Mouse (Mus musculus) forebrain, embryonic 15.5 days (tissue): ENCODE measurements around the gene Tor3a. TPM values are rescaled to one million over a fixed set of nuclear protein-coding genes. Genes with fewer than 3 reads are reported as not detected.
A peak's percentile ranks its signal among the peaks of the same experiment; 100 is the strongest.
"Not testable (repeated sequence)": the region's sequence is repeated elsewhere in the genome, so short reads cannot be mapped to it uniquely, and the experiment has no call there.

ENCODE experiments used
- ATAC-seq: fragments of 200-750 bp; cut with Nextera tagmentation; replicated peaks from 2 replicates; pipeline ENCODE4 v1.8.0; 2017; ENCODE audit warnings: mild to moderate bottlenecking, moderate TSS enrichment, moderate library complexity
- H3K27ac ChIP-seq: fragments of 300-500 bp; sonication (generic); replicated peaks from 2 replicates; pipeline ENCODE4 v1.5.1; 2015; ENCODE audit warnings: mild to moderate bottlenecking, inconsistent platforms
- H3K27me3 ChIP-seq: fragments of 300-500 bp; sonication (generic); 2 replicates; pipeline ENCODE4 v1.6.1; 2015; ENCODE audit warnings: inconsistent platforms
- H3K36me3 ChIP-seq: fragments of 300-500 bp; sonication (generic); 2 replicates; pipeline ENCODE4 v1.6.1; 2015; ENCODE audit warnings: mild to moderate bottlenecking, inconsistent platforms
- H3K4me1 ChIP-seq: fragments of 300-500 bp; sonication (generic); 2 replicates; pipeline ENCODE4 v1.6.1; 2015; ENCODE audit warnings: inconsistent platforms
- H3K4me2 ChIP-seq: fragments of 300-500 bp; sonication (generic); replicated peaks from 2 replicates; pipeline ENCODE4 v1.6.1; 2015; ENCODE audit warnings: mild to moderate bottlenecking, inconsistent platforms
- H3K4me3 ChIP-seq: fragments of 300-500 bp; sonication (generic); 2 replicates; pipeline ENCODE4 v1.5.1; 2015; ENCODE audit warnings: mild to moderate bottlenecking, inconsistent platforms
- H3K9ac ChIP-seq: fragments of 300-500 bp; sonication (generic); replicated peaks from 2 replicates; pipeline ENCODE4 v1.6.1; 2015; ENCODE audit warnings: mild to moderate bottlenecking, inconsistent platforms
- H3K9me3 ChIP-seq: fragments of 300-500 bp; sonication (generic); 2 replicates; pipeline ENCODE4 v1.6.1; 2016; ENCODE audit warnings: inconsistent platforms
- WGBS: fragments of 180-500 bp; shearing (Covaris S2); methylation state at CpG from one replicate; pipeline ENCODE4 v1.1.7; 2015; ENCODE audit warnings: mixed read lengths; 5-methylcytosine and 5-hydroxymethylcytosine counted together
- polyA plus RNA-seq: library from polyadenylated mRNA; unstranded; fragments of >200 nt; fragmentation: Nextera tagmentation; extraction: Ambion mirVana; gene quantifications from 2 replicates; pipeline ENCODE4 v1.2.1, GENCODE M21; 2015

Gene Tor3a
- polyA plus RNA-seq, 1 experiment from 2014 or later: 4.0 TPM

GRCm38 (mm10) chr1:156667141-156667926 is 6.8 kb downstream of the Tor3a start:
- ATAC-seq: no peak
- Histone ChIP-seq H3K4me1 (no peaks in the 10 kb centered on the region), H3K36me3 (no peaks in the 10 kb centered on the region), H3K4me2 (no peak overlapping the region), H3K9me3 (no peaks in the 10 kb centered on the region), H3K27ac (no peak overlapping the region), H3K4me3 (no peak overlapping the region), H3K27me3 (no peaks in the 10 kb centered on the region), H3K9ac (no peak overlapping the region)
- WGBS: 89% methylated on average over 23 of the region's 23 CpGs

- H3K27ac ChIP-seq: no peak overlapping the region
- no peak overlapping the region for H3K4me2 ChIP-seq
- H3K4me1 ChIP-seq: no peaks in the 10 kb centered on the region
- no peaks in the 10 kb centered on the region for H3K9me3 ChIP-seq
- WGBS: 90% methylated on average over 8 of the region's 8 CpGs
- H3K27me3 ChIP-seq: no peaks in the 10 kb centered on the region
- H3K36me3 ChIP-seq: peaks cover 4% of the 10 kb centered on the region; the same call in 1 of the 2 replicates
- no peak for ATAC-seq
- no peak overlapping the region for H3K9ac ChIP-seq
- no peak overlapping the region for H3K4me3 ChIP-seq
These were observed 8.4 kb downstream of the Tor3a start for GRCm38 (mm10) chr1:156665777-156666176.

DNA sequence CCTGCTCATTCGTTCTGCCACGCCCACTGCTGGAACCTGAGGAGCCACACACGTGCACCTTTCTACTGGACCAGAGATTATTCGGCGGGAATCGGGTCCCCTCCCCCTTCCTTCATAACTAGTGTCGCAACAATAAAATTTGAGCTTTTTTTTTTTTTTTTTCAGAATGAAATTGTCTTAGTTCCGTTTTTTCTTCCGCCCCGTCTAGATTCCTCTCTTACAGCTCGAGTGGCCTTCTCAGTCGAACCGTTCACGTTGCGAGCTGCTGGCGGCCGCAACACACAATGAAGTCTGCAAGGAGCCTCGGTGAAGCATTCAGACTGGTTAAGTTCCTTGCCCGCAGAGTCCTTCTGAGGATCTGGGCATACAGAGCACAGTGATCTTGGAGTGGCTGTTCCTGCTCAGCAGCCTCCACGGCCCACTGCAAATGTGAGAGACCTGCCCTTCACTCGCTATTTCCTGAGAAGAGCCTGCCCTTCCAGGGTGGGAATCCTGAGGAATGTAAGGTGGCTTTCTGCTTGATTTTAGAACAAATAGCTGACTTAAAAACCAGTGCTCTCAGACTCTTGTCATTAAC is 13.4 kb downstream of the Tor3a start:
- not testable (repeated sequence) for H3K36me3 ChIP-seq, H3K9ac ChIP-seq, H3K27me3 ChIP-seq, H3K4me3 ChIP-seq, ATAC-seq, H3K4me2 ChIP-seq, H3K9me3 ChIP-seq, H3K4me1 ChIP-seq, H3K27ac ChIP-seq
- 70% methylated on average over 21 of the region's 21 CpGs for WGBS

DNA sequence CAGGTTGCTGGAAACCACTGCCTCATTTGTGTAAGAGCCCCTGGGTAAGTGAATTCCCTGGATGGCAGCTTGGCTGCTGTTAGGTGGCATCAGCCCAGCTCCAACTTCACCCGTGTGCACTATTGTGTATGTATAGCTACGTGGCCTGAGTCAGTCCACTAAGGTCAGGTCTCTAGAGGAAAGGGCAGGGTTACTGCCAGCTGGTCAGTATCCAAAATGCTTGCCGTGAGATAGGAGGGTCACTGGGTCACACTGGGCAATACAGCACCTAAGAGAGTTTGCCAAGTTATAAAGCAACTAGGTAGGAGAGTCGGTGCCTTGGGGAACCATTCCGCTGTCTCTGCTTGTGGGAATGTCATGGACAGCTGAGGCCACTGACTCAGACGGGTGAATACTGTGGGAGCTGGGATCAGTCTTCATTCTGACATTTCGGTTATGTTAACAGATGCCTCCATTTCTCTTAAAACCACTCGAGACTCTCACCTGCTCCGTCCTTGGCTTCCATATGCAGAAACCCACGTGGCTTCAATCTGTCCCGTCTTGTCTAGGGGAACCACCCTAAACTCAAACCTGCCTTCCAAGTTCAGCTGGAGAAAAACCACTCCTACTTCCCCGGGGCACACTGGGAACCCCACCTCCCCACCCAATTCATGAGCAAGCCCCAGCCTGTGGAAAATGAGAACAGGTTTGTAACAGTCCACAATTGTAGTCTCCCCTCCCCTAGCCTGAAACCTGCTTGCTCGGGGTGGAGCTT is 14.1 kb downstream of the Tor3a start:
- Histone ChIP-seq H3K36me3 (peaks cover 4% of the 10 kb centered on the region; the same call in 1 of the 2 replicates), H3K27ac (no peak overlapping the region), H3K4me1 (no peaks in the 10 kb centered on the region), H3K4me3 (no peak overlapping the region), H3K4me2 (no peak overlapping the region), H3K9ac (no peak overlapping the region), H3K27me3 (no peaks in the 10 kb centered on the region), H3K9me3 (no peaks in the 10 kb centered on the region)
- ATAC-seq: no peak
- WGBS: 88% methylated on average over 13 of the region's 13 CpGs

- H3K9ac ChIP-seq: no peak overlapping the region
- 85% methylated on average over 5 of the region's 5 CpGs for WGBS
These were observed 15.5 kb downstream of the Tor3a start for GRCm38 (mm10) chr1:156658676-156659075.

DNA sequence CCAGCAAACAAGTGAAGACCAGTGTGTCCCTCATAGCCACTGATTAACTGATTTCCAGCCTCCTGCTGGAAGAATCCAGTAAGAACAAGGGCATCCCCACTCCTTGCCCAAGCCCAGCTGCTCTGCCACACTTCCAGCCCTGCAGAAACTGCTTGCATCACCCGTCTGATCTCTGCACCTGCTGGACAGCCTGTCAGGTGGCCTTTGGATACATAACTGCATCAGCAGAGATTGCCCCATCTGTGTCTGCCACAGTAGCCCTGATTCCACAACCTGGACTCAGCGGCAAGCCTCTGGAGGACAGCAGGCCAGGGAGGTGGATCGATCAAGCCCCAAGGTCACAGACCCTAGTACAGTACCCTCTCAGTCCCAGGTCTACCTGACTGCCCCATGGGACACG is 16.6 kb downstream of the Tor3a start:
- ATAC-seq: no peak
- H3K27ac ChIP-seq: no peak overlapping the region
- H3K4me2 ChIP-seq: no peak overlapping the region
- H3K27me3 ChIP-seq: no peaks in the 10 kb centered on the region
- H3K4me1 ChIP-seq: no peaks in the 10 kb centered on the region
- 85% methylated on average over 4 of the region's 4 CpGs for WGBS
- H3K9me3 ChIP-seq: no peaks in the 10 kb centered on the region
- peaks cover 4% of the 10 kb centered on the region; the same call in 1 of the 2 replicates for H3K36me3 ChIP-seq
- H3K4me3 ChIP-seq: no peak overlapping the region
- no peak overlapping the region for H3K9ac ChIP-seq

More at GRCm38 (mm10) chr1:156658676-156659075, 15.5 kb downstream of the Tor3a start:
- peaks cover 4% of the 10 kb centered on the region; the same call in 1 of the 2 replicates for H3K36me3 ChIP-seq
- H3K4me3 ChIP-seq: no peak overlapping the region
- no peak for ATAC-seq
- H3K27me3 ChIP-seq: no peaks in the 10 kb centered on the region
- no peaks in the 10 kb centered on the region for H3K9me3 ChIP-seq
- H3K4me2 ChIP-seq: no peak overlapping the region
- H3K27ac ChIP-seq: no peak overlapping the region
- no peaks in the 10 kb centered on the region for H3K4me1 ChIP-seq

- Histone ChIP-seq H3K27me3 (no peaks in the 10 kb centered on the region), H3K27ac (no peak overlapping the region), H3K4me3 (no peak overlapping the region), H3K36me3 (no peaks in the 10 kb centered on the region), H3K9me3 (no peaks in the 10 kb centered on the region), H3K4me2 (no peak overlapping the region), H3K4me1 (no peaks in the 10 kb centered on the region), H3K9ac (no peak overlapping the region)
- WGBS: 80% methylated on average over 13 of the region's 13 CpGs
- no peak for ATAC-seq
These were observed 19.2 kb downstream of the Tor3a start for GRCm38 (mm10) chr1:156654735-156655530.

DNA sequence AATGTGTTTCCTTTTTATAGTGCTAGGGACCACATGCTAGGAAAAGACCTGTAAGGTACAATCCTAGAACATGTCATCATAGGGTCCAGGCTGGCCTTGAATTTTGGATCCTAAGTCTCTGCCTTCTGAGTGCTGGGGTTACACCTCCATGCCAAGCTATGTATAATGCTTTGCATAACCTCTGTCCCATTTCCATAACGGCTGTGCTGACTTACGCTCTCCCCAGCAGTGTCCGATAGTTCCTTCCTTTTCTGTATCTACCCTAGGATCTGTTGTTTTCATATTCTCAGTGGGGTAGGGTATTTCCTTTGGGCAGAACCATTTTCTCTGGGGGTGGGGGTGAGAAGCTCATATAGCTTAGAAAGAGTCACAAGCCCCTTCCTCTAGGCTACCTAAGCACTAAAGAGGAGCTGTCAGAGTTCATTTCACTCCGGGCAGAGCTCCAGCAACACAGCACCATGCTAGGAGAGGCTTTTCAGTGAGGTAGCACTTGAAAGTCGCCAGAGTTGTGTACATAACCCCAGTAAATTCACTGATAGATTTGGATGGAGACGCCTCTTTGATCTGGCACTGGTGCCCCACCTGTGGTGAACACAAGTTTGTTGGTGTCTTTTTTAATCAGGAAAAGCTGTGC is 21.9 kb downstream of the Tor3a start:
- ATAC-seq: no peak
- WGBS: 73% methylated on average over 6 of the region's 6 CpGs
- H3K4me2 ChIP-seq: no peak overlapping the region

GRCm38 (mm10) chr1:156650631-156651030 is 23.5 kb downstream of the Tor3a start:
- Histone ChIP-seq H3K4me1 (peaks cover 6% of the 10 kb centered on the region), H3K36me3 (no peaks in the 10 kb centered on the region), H3K27ac (no peak overlapping the region), H3K4me3 (no peak overlapping the region), H3K9me3 (no peaks in the 10 kb centered on the region), H3K9ac (no peak overlapping the region), H3K27me3 (no peaks in the 10 kb centered on the region), H3K4me2 (no peak overlapping the region)
- peak; percentile 32; the same call in 1 of the 2 replicates for ATAC-seq
- WGBS: 82% methylated on average over 9 of the region's 9 CpGs

More for the DNA sequence above, 21.9 kb downstream of the Tor3a start:
- Histone ChIP-seq H3K4me1 (no peaks in the 10 kb centered on the region), H3K4me3 (no peak overlapping the region), H3K9ac (no peak overlapping the region), H3K9me3 (no peaks in the 10 kb centered on the region), H3K36me3 (no peaks in the 10 kb centered on the region), H3K27ac (no peak overlapping the region), H3K27me3 (no peaks in the 10 kb centered on the region)

DNA sequence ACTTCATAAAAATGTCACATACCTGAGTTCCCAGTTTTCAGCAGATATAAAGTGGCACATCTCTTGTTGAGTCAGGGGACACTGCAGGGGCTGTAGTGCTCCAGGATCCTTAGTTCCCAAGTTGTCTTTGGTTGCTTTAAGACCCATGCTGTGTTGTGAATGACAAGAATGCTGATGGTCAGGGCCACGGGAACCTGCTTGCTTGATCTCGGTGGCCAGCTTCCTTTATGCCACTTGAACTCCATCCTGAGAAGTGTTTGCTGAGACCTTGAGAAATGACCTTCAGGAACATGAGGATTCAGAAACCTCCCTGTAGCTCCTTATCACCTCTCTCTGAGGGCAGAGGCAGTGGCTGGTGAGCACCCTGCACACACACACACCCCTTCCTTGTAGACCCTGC is 25.5 kb downstream of the Tor3a start:
- no peak for ATAC-seq
- Histone ChIP-seq H3K4me3 (no peak overlapping the region), H3K4me1 (peaks cover 22% of the 10 kb centered on the region), H3K36me3 (no peaks in the 10 kb centered on the region), H3K4me2 (no peak overlapping the region), H3K27me3 (no peaks in the 10 kb centered on the region), H3K9me3 (no peaks in the 10 kb centered on the region), H3K27ac (no peak overlapping the region), H3K9ac (no peak overlapping the region)
- 47% methylated on average over 2 of the region's 2 CpGs for WGBS

- Histone ChIP-seq H3K4me3 (no peak overlapping the region), H3K9me3 (no peaks in the 10 kb centered on the region), H3K36me3 (peaks cover 12% of the 10 kb centered on the region), H3K4me2 (no peak overlapping the region), H3K9ac (no peak overlapping the region), H3K4me1 (peaks cover 25% of the 10 kb centered on the region), H3K27ac (0 out of 2 replicates have a peak overlapping the region, but pooled peaks have one; percentile 52), H3K27me3 (no peaks in the 10 kb centered on the region)
- no peak for ATAC-seq
- WGBS: 72% methylated on average over 4 of the region's 4 CpGs
These were observed 28.2 kb downstream of the Tor3a start for GRCm38 (mm10) chr1:156645971-156646370.
